Mouse (Mus musculus): ENCODE measurements at regions not wholly inside any gene's neighbourhood (a gene's known extent, or its start where the extent isn't known, plus 50 kb on each side); places are given as distances from the start of the nearest gene placed in this dataset.
A peak's percentile ranks its signal among the peaks of the same experiment; 100 is the strongest.

DNA sequence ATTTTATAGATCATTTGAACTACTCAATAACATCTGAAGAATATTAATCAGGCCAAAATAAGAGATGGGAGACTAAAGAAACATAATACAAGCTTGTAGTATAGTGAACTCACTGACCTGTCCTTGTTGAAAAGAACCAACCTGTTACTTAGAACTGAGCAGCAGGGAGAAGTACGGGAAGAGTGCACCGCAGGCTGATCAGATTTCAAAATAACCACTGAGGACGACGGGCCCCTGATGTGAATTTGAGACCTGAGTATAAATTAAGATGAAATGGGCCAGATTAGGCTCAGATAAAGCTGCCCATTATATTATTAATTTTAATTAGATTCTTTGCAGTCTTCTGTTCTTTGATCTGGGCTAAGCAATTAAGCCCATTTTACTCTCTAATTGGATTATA, 391.2 kb upstream of the Tyrp1 start:
- no peaks in the 10 kb centered on the region for H3K36me3 ChIP-seq (ENCODE audit: control insufficient read depth, insufficient read depth, low read length)
- H3K9ac ChIP-seq (ENCODE audit: low read depth, low read length): no peak overlapping the region
- ATAC-seq (replicated peaks; ENCODE audit: insufficient number of reproducible peaks, low FRiP score, low TSS enrichment): no peak
- H3K4me1 ChIP-seq (ENCODE audit: control insufficient read depth, insufficient read depth, low read length): no peaks in the 10 kb centered on the region
- 68% methylated on average over 4 of the region's 4 CpGs for WGBS (ENCODE audit: insufficient replicate concordance)
- no peak overlapping the region for H3K4me2 ChIP-seq
- no peak overlapping the region for H3K4me3 ChIP-seq (ENCODE audit: low read depth, low read length)
- H3K27me3 ChIP-seq (ENCODE audit: control insufficient read depth, insufficient read depth, low read length): no peaks in the 10 kb centered on the region
- no peak overlapping the region for H3K27ac ChIP-seq (ENCODE audit: low read depth, low read length)
- no peaks in the 10 kb centered on the region for H3K9me3 ChIP-seq (replicated peaks; ENCODE audit: control insufficient read depth, low read length)

DNA sequence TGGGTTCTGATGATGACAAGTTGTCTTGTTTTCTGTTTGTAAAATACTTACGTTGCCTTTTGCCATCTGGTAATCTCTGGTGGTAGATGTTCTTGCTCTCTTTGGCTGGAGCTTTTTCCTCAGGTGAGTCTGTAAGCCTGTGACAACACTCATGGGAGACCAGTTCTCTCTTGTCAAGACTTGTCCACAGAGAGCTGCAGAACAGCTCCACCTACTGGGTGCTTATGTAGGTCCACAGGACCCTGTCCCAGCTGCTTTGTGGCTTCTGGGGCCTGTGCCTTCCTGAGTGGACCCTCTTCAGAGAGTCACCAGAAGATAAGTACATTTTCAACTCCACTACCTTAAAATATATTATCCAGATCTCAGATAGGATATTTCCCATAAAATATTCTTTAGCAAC, 370.3 kb upstream of the Tyrp1 start:
- no peaks in the 10 kb centered on the region for H3K4me1 ChIP-seq (ENCODE audit: control insufficient read depth, insufficient read depth, low read length)
- no peak for ATAC-seq (replicated peaks; ENCODE audit: insufficient number of reproducible peaks, low FRiP score, low TSS enrichment)
- H3K27ac ChIP-seq (ENCODE audit: low read depth, low read length): no peak overlapping the region
- 73% methylated on average over 1 of the region's 1 CpGs for WGBS (ENCODE audit: insufficient replicate concordance)
- no peaks in the 10 kb centered on the region for H3K27me3 ChIP-seq (ENCODE audit: control insufficient read depth, insufficient read depth, low read length)
- H3K9ac ChIP-seq (ENCODE audit: low read depth, low read length): no peak overlapping the region
- H3K36me3 ChIP-seq (ENCODE audit: control insufficient read depth, insufficient read depth, low read length): no peaks in the 10 kb centered on the region
- H3K9me3 ChIP-seq (replicated peaks; ENCODE audit: control insufficient read depth, low read length): no peaks in the 10 kb centered on the region
- H3K4me2 ChIP-seq: no peak overlapping the region
- H3K4me3 ChIP-seq (ENCODE audit: low read depth, low read length): no peak overlapping the region

DNA sequence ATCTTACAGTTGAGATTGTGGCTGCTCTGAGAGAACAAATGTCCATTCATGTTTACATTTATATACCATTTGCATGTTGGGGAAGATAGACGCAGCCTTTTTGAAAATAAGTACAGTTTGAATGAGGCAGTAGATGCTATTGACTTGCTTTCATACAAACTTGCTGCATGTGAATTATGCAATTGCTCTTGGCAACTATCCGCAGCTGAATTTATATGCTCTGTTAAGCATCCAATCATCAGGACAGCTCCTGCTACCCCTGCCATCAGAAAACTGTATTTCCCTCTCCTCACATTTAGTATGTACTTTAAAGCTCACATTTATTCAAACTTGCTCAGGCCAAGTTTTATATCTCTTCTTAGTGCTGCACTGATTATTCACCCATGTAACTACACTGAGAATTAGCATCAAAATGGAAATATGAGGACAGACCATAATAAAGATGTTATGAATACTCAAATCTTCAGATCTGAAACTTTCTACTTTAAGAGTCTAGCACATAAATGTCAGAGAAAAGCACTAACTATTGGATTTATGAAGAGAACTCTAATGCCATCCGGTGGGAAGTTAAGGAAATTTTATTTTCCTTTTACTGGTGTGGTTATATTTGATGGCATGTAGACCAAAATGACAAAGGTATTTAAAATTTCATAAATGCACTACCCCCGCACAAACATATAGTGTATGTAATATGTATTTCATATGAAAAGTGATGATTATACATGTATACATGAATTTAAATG, 358.0 kb upstream of the Tyrp1 start:
- no peak overlapping the region for H3K9ac ChIP-seq (ENCODE audit: low read depth, low read length)
- no peaks in the 10 kb centered on the region for H3K9me3 ChIP-seq (replicated peaks; ENCODE audit: control insufficient read depth, low read length)
- H3K36me3 ChIP-seq (ENCODE audit: control insufficient read depth, insufficient read depth, low read length): no peaks in the 10 kb centered on the region
- no peak overlapping the region for H3K27ac ChIP-seq (ENCODE audit: low read depth, low read length)
- ATAC-seq (replicated peaks; ENCODE audit: insufficient number of reproducible peaks, low FRiP score, low TSS enrichment): no peak
- no peaks in the 10 kb centered on the region for H3K4me1 ChIP-seq (ENCODE audit: control insufficient read depth, insufficient read depth, low read length)
- H3K27me3 ChIP-seq (ENCODE audit: control insufficient read depth, insufficient read depth, low read length): no peaks in the 10 kb centered on the region
- 75% methylated on average over 4 of the region's 4 CpGs for WGBS (ENCODE audit: insufficient replicate concordance)
- H3K4me3 ChIP-seq (ENCODE audit: low read depth, low read length): no peak overlapping the region
- H3K4me2 ChIP-seq: no peak overlapping the region

DNA sequence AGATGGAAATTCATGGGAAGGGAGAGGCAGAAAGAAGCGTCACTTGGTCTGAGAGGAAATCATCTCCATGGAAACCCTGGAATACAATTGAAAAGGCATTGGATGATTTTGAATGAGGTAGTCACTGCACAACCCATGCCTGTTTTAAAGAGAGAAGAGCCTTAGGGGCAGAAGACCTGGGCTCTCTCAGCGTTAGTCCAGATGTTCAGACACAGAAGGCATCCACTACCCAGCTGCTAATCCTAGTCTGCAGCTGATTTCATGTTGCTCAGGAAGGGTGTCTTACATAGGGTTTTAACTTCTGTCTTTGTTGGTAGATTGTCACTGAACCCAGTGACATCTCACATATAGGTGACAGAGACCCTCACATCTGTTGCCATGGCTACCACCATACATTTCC, 318.8 kb upstream of the Tyrp1 start:
- H3K27me3 ChIP-seq (ENCODE audit: control insufficient read depth, insufficient read depth, low read length): no peaks in the 10 kb centered on the region
- H3K4me3 ChIP-seq (ENCODE audit: low read depth, low read length): no peak overlapping the region
- H3K36me3 ChIP-seq (ENCODE audit: control insufficient read depth, insufficient read depth, low read length): no peaks in the 10 kb centered on the region
- no peaks in the 10 kb centered on the region for H3K4me1 ChIP-seq (ENCODE audit: control insufficient read depth, insufficient read depth, low read length)
- no peak overlapping the region for H3K27ac ChIP-seq (ENCODE audit: low read depth, low read length)
- ATAC-seq (replicated peaks; ENCODE audit: insufficient number of reproducible peaks, low FRiP score, low TSS enrichment): no peak
- H3K9ac ChIP-seq (ENCODE audit: low read depth, low read length): no peak overlapping the region
- H3K4me2 ChIP-seq: no peak overlapping the region
- no peaks in the 10 kb centered on the region for H3K9me3 ChIP-seq (replicated peaks; ENCODE audit: control insufficient read depth, low read length)
- 65% methylated on average over 2 of the region's 2 CpGs for WGBS (ENCODE audit: insufficient replicate concordance)

DNA sequence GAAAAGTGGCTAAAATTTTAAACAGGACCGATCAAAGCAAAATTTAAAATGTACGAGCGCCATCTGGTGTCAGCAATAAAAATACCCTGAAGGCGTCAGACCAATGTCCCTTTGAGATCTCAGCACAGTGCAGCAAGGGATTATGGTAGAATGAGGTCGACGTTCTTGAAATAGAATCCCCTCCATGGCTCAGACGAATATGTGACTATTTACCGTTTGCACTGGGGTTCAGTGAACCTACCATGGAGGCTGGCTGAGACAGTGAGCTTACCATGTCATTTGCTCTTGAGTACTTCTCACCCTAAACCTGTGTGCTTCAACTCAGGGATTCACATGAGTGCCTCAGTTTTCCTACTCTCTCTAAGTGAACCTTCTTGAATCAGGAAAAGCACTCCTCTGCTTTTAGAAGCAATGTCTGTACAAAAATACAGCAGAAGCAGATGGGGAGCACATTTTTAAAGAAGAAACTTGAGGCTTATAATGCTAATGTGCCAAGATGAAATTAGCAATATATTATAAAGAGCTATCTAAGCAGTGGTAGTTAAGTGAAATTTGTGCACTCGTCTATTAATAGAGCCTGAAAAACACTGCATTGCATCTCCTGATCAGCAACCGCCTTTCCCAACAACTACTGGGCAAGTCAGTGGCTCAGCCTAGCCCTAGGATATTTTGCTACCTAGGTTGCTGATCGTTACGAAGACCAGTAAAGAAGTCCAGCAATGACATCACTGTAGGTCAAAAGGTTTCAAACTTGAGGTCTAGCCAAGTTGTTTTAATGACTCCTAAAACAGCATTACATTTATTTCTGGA, 316.2 kb upstream of the Tyrp1 start:
- H3K4me1 ChIP-seq (ENCODE audit: control insufficient read depth, insufficient read depth, low read length): no peaks in the 10 kb centered on the region
- WGBS (ENCODE audit: insufficient replicate concordance): 25% methylated on average over 12 of the region's 12 CpGs
- peak overlapping the region; percentile 41 for H3K4me2 ChIP-seq
- H3K9me3 ChIP-seq (replicated peaks; ENCODE audit: control insufficient read depth, low read length): no peaks in the 10 kb centered on the region
- H3K9ac ChIP-seq (ENCODE audit: low read depth, low read length): no peak overlapping the region
- no peak overlapping the region for H3K27ac ChIP-seq (ENCODE audit: low read depth, low read length)
- H3K4me3 ChIP-seq (ENCODE audit: low read depth, low read length): no peak overlapping the region
- no peak for ATAC-seq (replicated peaks; ENCODE audit: insufficient number of reproducible peaks, low FRiP score, low TSS enrichment)
- no peaks in the 10 kb centered on the region for H3K36me3 ChIP-seq (ENCODE audit: control insufficient read depth, insufficient read depth, low read length)
- H3K27me3 ChIP-seq (ENCODE audit: control insufficient read depth, insufficient read depth, low read length): no peaks in the 10 kb centered on the region

DNA sequence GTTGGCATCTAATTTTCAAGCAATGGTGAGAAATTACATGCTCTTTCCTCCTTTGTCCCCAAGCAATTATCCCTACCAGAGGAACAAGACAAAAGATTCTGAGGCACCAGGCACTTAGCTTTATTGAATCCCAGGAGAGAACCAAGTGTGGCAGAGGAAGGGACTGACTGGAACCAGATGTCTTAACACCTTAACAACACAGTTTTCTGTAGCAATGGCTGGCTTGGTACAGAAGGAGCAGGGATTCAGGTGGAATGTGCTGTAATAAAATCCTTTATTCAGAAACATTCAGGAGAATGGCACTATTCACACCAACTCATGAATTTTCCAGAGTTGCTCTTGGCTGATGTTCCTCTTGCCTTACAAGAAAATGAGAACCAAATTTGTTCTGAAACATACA, 315.3 kb upstream of the Tyrp1 start:
- H3K27ac ChIP-seq (ENCODE audit: low read depth, low read length): no peak overlapping the region
- H3K4me2 ChIP-seq: no peak overlapping the region
- H3K4me3 ChIP-seq (ENCODE audit: low read depth, low read length): no peak overlapping the region
- no peaks in the 10 kb centered on the region for H3K4me1 ChIP-seq (ENCODE audit: control insufficient read depth, insufficient read depth, low read length)
- ATAC-seq (replicated peaks; ENCODE audit: insufficient number of reproducible peaks, low FRiP score, low TSS enrichment): no peak
- no peaks in the 10 kb centered on the region for H3K9me3 ChIP-seq (replicated peaks; ENCODE audit: control insufficient read depth, low read length)
- no peaks in the 10 kb centered on the region for H3K27me3 ChIP-seq (ENCODE audit: control insufficient read depth, insufficient read depth, low read length)
- H3K9ac ChIP-seq (ENCODE audit: low read depth, low read length): no peak overlapping the region
- H3K36me3 ChIP-seq (ENCODE audit: control insufficient read depth, insufficient read depth, low read length): no peaks in the 10 kb centered on the region

DNA sequence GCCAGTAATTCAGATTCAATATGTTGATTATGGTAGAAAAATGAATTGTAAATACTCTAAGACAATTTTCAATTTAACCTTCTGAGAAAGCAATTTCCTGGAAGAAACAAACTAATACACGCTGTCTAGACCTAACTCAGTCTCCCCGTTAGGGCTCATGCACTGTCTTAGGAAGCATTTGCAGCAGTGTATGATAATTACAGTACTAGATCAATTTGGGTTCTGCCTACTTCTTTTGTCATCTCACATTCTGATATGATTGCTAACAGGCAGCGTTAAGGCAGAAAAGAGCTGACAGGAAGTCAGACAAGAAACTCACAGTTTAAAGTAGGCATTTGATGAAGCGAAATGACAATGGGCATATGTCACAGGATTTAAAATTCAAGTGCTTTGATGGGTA, 294.1 kb upstream of the Tyrp1 start:
- no peak overlapping the region for H3K9ac ChIP-seq (ENCODE audit: low read depth, low read length)
- H3K9me3 ChIP-seq (replicated peaks; ENCODE audit: control insufficient read depth, low read length): no peaks in the 10 kb centered on the region
- WGBS (ENCODE audit: insufficient replicate concordance): 69% methylated on average over 4 of the region's 4 CpGs
- ATAC-seq (replicated peaks; ENCODE audit: insufficient number of reproducible peaks, low FRiP score, low TSS enrichment): no peak
- no peak overlapping the region for H3K27ac ChIP-seq (ENCODE audit: low read depth, low read length)
- H3K4me2 ChIP-seq: no peak overlapping the region
- H3K4me3 ChIP-seq (ENCODE audit: low read depth, low read length): no peak overlapping the region
- no peaks in the 10 kb centered on the region for H3K4me1 ChIP-seq (ENCODE audit: control insufficient read depth, insufficient read depth, low read length)
- H3K36me3 ChIP-seq (ENCODE audit: control insufficient read depth, insufficient read depth, low read length): no peaks in the 10 kb centered on the region
- H3K27me3 ChIP-seq (ENCODE audit: control insufficient read depth, insufficient read depth, low read length): no peaks in the 10 kb centered on the region

DNA sequence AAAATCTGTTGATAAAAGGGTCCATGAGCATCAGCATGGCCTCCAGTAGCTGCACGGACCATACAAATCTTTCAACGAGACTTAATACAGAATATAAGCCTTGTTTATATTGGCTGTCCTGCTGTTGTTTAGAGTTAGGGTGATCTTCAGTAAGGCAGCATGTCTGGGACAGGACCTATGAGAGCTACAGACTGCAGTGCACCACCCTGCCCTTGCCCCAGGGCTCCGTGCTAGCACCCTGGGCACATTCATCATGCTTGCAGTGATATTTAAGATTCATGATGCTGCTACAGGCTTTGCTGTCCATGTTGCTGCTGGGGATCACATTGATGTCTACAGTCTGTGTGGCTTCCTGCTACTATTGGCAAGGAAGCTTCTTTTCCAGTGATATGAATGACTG, 288.8 kb upstream of the Tyrp1 start:
- H3K36me3 ChIP-seq (ENCODE audit: control insufficient read depth, insufficient read depth, low read length): no peaks in the 10 kb centered on the region
- no peak overlapping the region for H3K27ac ChIP-seq (ENCODE audit: low read depth, low read length)
- no peaks in the 10 kb centered on the region for H3K27me3 ChIP-seq (ENCODE audit: control insufficient read depth, insufficient read depth, low read length)
- no peaks in the 10 kb centered on the region for H3K4me1 ChIP-seq (ENCODE audit: control insufficient read depth, insufficient read depth, low read length)
- no peaks in the 10 kb centered on the region for H3K9me3 ChIP-seq (replicated peaks; ENCODE audit: control insufficient read depth, low read length)
- WGBS (ENCODE audit: insufficient replicate concordance): 87% methylated on average over 3 of the region's 3 CpGs
- no peak overlapping the region for H3K4me3 ChIP-seq (ENCODE audit: low read depth, low read length)
- no peak overlapping the region for H3K9ac ChIP-seq (ENCODE audit: low read depth, low read length)
- ATAC-seq (replicated peaks; ENCODE audit: insufficient number of reproducible peaks, low FRiP score, low TSS enrichment): no peak
- H3K4me2 ChIP-seq: no peak overlapping the region

DNA sequence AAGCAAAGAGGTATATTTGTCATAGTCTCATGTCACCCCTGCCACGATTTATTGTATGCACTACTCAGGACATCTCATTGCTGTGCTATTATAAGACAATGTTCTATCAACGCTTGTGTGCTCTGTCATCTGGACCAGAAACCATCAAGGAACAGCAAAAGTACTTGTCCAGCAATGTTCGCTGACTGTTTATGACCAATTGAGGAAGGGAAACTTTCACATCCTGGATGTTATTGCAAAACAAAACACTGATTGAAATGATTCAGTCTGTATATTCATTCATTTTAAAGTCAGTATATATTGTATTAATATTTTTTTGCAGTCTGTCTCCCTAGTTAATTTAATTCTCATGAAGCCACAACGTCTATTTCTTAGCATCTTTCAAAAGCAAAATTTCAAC, 244.5 kb upstream of the Tyrp1 start:
- H3K4me2 ChIP-seq: no peak overlapping the region
- no peaks in the 10 kb centered on the region for H3K9me3 ChIP-seq (replicated peaks; ENCODE audit: control insufficient read depth, low read length)
- H3K4me3 ChIP-seq (ENCODE audit: low read depth, low read length): no peak overlapping the region
- WGBS (ENCODE audit: insufficient replicate concordance): 71% methylated on average over 4 of the region's 4 CpGs
- no peaks in the 10 kb centered on the region for H3K4me1 ChIP-seq (ENCODE audit: control insufficient read depth, insufficient read depth, low read length)
- H3K27me3 ChIP-seq (ENCODE audit: control insufficient read depth, insufficient read depth, low read length): no peaks in the 10 kb centered on the region
- no peak overlapping the region for H3K9ac ChIP-seq (ENCODE audit: low read depth, low read length)
- no peak overlapping the region for H3K27ac ChIP-seq (ENCODE audit: low read depth, low read length)
- no peak for ATAC-seq (replicated peaks; ENCODE audit: insufficient number of reproducible peaks, low FRiP score, low TSS enrichment)
- H3K36me3 ChIP-seq (ENCODE audit: control insufficient read depth, insufficient read depth, low read length): no peaks in the 10 kb centered on the region

All from heart, embryonic 11.5 days (tissue).